Mouse (Mus musculus) embryonic fibroblast, embryonic 13.5 days (primary cell): Measurements from ENCODE around the gene Dnah2.

ENCODE experiments used
- CTCF ChIP-seq: IDR thresholded peaks from 2 replicates; pipeline ENCODE4 v1.5.1; 2011; ENCODE audit warnings: mild to moderate bottlenecking, control low read depth, low read length, moderate library complexity, borderline replicate concordance; ENCODE audit not compliant: insufficient read depth
- POLR2A ChIP-seq: IDR thresholded peaks from 2 replicates; pipeline ENCODE4 v1.6.1; 2011; ENCODE audit warnings: low read depth, mild to moderate bottlenecking, control low read depth, low read length, moderate library complexity

GRCm38 (mm10) chr11:69372780-69373170 lies 176.1 kb downstream of the Dnah2 start:
- no peak for TF ChIP-seq CTCF
- TF ChIP-seq POLR2A = no peak
